Mouse (Mus musculus) naive thymus-derived CD4-positive, alpha-beta T cell, adult 2 months (primary cell): ENCODE data around the gene Svip.

ENCODE experiments used
- DNase-seq: peaks from one replicate; pipeline ENCODE4 v3.0.0-alpha.2; 2011; ENCODE audit warnings: low read depth

Svip gene

GRCm38 (mm10) chr7:51960698-51961374 lies 45.0 kb downstream of the Svip start:
- no peak for DNase-seq

- no peak for DNase-seq
Measured at GRCm38 (mm10) chr7:51957766-51958165, 48.1 kb downstream of the Svip start.

DNA sequence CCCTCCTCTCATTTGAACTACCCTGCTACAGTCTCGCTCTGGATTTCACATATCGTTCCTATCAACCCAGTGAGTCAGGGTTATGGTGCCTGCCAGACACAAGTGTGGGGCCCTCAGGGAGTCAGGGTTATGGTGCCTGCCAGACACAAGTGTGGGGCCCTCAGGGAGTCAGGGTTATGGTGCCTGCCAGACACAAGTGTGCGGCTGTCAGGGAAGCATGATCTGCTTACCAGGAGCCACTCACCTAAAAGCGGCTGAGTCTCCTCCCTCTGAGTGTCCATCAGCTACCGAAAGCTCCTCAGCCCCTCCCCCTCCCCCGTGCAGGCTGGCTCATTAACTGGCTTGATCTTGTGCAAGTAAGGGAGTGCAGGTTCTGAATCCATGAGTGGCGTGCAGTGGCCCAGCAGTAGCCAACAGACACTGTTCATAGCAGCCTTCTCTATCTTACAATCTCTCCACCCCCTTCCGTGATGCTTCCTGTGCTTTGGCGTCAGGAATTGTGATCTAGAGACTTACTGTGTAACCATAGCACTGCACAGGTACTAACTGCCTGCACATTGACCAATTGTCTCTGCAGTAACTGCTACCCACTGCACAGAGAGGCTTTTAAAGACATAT lies 50.3 kb downstream of the Svip start:
- no peak for DNase-seq
